Mouse (Mus musculus): ENCODE measurements at regions not wholly inside any gene's neighbourhood (a gene's known extent, or its start where the extent isn't known, plus 50 kb on each side); places are given as distances from the start of the nearest gene placed in this dataset.

GRCm38 (mm10) chr13:101918185-101918584 lies 150.2 kb upstream of the Pik3r1 start:
- H3K9me3 ChIP-seq (ENCODE audit: control insufficient read depth, low read length), result no peaks in the 10 kb centered on the region
- ATAC-seq (ENCODE audit: insufficient number of reproducible peaks, insufficient read depth, low FRiP score, low read depth), result no peak
- no peaks in the 10 kb centered on the region for H3K36me3 ChIP-seq (ENCODE audit: control insufficient read depth, insufficient read depth, low read length)
- peaks cover 16 to 29% of the 10 kb centered on the region in 2 experiments for H3K4me1 ChIP-seq (ENCODE audit: control insufficient read depth in 2 of 2, insufficient read depth in 2 of 2, low read length in 2 of 2)
- H3K4me2 ChIP-seq (ENCODE audit: low read length), result no peak overlapping the region
- no peak overlapping the region for H3K27ac ChIP-seq (replicated peaks in 1 of 2; ENCODE audit: control insufficient read depth in 1 of 2, insufficient read depth in 1 of 2, low read depth in 2 of 2, low read length in 2 of 2)
- H3K9ac ChIP-seq (ENCODE audit: low read length), result no peak overlapping the region
- WGBS, result 83% methylated on average over 3 of the region's 3 CpGs
- no peak overlapping the region for H3K4me3 ChIP-seq (ENCODE audit: control insufficient read depth in 1 of 2, insufficient read depth in 1 of 2, low read depth in 1 of 2, low read length in 2 of 2)
- H3K27me3 ChIP-seq (ENCODE audit: control insufficient read depth, insufficient read depth, low read length), result no peaks in the 10 kb centered on the region

GRCm38 (mm10) chr13:101919266-101919665 lies 151.2 kb upstream of the Pik3r1 start:
- WGBS, result 47% methylated on average over 5 of the region's 5 CpGs
- H3K9me3 ChIP-seq (ENCODE audit: control insufficient read depth, low read length), result no peaks in the 10 kb centered on the region
- no peaks in the 10 kb centered on the region for H3K27me3 ChIP-seq (ENCODE audit: control insufficient read depth, insufficient read depth, low read length)
- no peaks in the 10 kb centered on the region for H3K36me3 ChIP-seq (ENCODE audit: control insufficient read depth, insufficient read depth, low read length)
- no peak overlapping the region for H3K4me2 ChIP-seq (ENCODE audit: low read length)
- ATAC-seq (ENCODE audit: insufficient number of reproducible peaks, insufficient read depth, low FRiP score, low read depth), result no peak
- H3K9ac ChIP-seq (ENCODE audit: low read length), result no peak overlapping the region
- peaks cover 12 to 25% of the 10 kb centered on the region in 2 experiments for H3K4me1 ChIP-seq (ENCODE audit: control insufficient read depth in 2 of 2, insufficient read depth in 2 of 2, low read length in 2 of 2)
- no peak overlapping the region; a peak in 1 of 4 replicates for H3K27ac ChIP-seq (replicated peaks in 1 of 2; ENCODE audit: control insufficient read depth in 1 of 2, insufficient read depth in 1 of 2, low read depth in 2 of 2, low read length in 2 of 2)
- H3K4me3 ChIP-seq (ENCODE audit: control insufficient read depth in 1 of 2, insufficient read depth in 1 of 2, low read depth in 1 of 2, low read length in 2 of 2), result no peak overlapping the region

- WGBS, result 67% methylated on average over 3 of the region's 3 CpGs
- H3K4me2 ChIP-seq (ENCODE audit: low read length), result no peak overlapping the region
- H3K9me3 ChIP-seq (ENCODE audit: control insufficient read depth, low read length), result no peaks in the 10 kb centered on the region
- no peak overlapping the region for H3K9ac ChIP-seq (ENCODE audit: low read length)
- no peak overlapping the region for H3K27ac ChIP-seq (replicated peaks in 1 of 2; ENCODE audit: control insufficient read depth in 1 of 2, insufficient read depth in 1 of 2, low read depth in 2 of 2, low read length in 2 of 2)
- no peaks in the 10 kb centered on the region for H3K27me3 ChIP-seq (ENCODE audit: control insufficient read depth, insufficient read depth, low read length)
- H3K4me1 ChIP-seq (ENCODE audit: control insufficient read depth in 2 of 2, insufficient read depth in 2 of 2, low read length in 2 of 2), result peaks cover 7 to 14% of the 10 kb centered on the region in 2 experiments
- H3K4me3 ChIP-seq (ENCODE audit: control insufficient read depth in 1 of 2, insufficient read depth in 1 of 2, low read depth in 1 of 2, low read length in 2 of 2), result no peak overlapping the region
- ATAC-seq (ENCODE audit: insufficient number of reproducible peaks, insufficient read depth, low FRiP score, low read depth), result no peak
- no peaks in the 10 kb centered on the region for H3K36me3 ChIP-seq (ENCODE audit: control insufficient read depth, insufficient read depth, low read length)
Measured at GRCm38 (mm10) chr13:101920384-101920783, 152.4 kb upstream of the Pik3r1 start.

- no peaks in the 10 kb centered on the region for H3K9me3 ChIP-seq (ENCODE audit: control insufficient read depth, low read length)
- WGBS, result 90% methylated on average over 2 of the region's 2 CpGs
- peaks cover 0 to 4% of the 10 kb centered on the region in 2 experiments; a peak in 1 of 4 replicates for H3K4me1 ChIP-seq (ENCODE audit: control insufficient read depth in 2 of 2, insufficient read depth in 2 of 2, low read length in 2 of 2)
- H3K9ac ChIP-seq (ENCODE audit: low read length), result no peak overlapping the region
- no peak overlapping the region for H3K27ac ChIP-seq (replicated peaks in 1 of 2; ENCODE audit: control insufficient read depth in 1 of 2, insufficient read depth in 1 of 2, low read depth in 2 of 2, low read length in 2 of 2)
- H3K36me3 ChIP-seq (ENCODE audit: control insufficient read depth, insufficient read depth, low read length), result no peaks in the 10 kb centered on the region
- no peak overlapping the region for H3K4me2 ChIP-seq (ENCODE audit: low read length)
- no peak overlapping the region for H3K4me3 ChIP-seq (ENCODE audit: control insufficient read depth in 1 of 2, insufficient read depth in 1 of 2, low read depth in 1 of 2, low read length in 2 of 2)
- H3K27me3 ChIP-seq (ENCODE audit: control insufficient read depth, insufficient read depth, low read length), result no peaks in the 10 kb centered on the region
- no peak for ATAC-seq (ENCODE audit: insufficient number of reproducible peaks, insufficient read depth, low FRiP score, low read depth)
Measured at GRCm38 (mm10) chr13:101924637-101925036, 156.6 kb upstream of the Pik3r1 start.

GRCm38 (mm10) chr13:101931264-101931663 lies 163.2 kb upstream of the Pik3r1 start:
- Histone ChIP-seq H3K4me2 (ENCODE audit: low read length) (no peak overlapping the region), H3K9me3 (ENCODE audit: control insufficient read depth, low read length) (no peaks in the 10 kb centered on the region), H3K4me1 (ENCODE audit: control insufficient read depth in 2 of 2, insufficient read depth in 2 of 2, low read length in 2 of 2) (peaks cover 0 to 2% of the 10 kb centered on the region in 2 experiments; a peak in 2 of 4 replicates), H3K36me3 (ENCODE audit: control insufficient read depth, insufficient read depth, low read length) (no peaks in the 10 kb centered on the region), H3K27ac (replicated peaks in 1 of 2; ENCODE audit: control insufficient read depth in 1 of 2, insufficient read depth in 1 of 2, low read depth in 2 of 2, low read length in 2 of 2) (no peak overlapping the region), H3K9ac (ENCODE audit: low read length) (no peak overlapping the region), H3K4me3 (ENCODE audit: control insufficient read depth in 1 of 2, insufficient read depth in 1 of 2, low read depth in 1 of 2, low read length in 2 of 2) (no peak overlapping the region), H3K27me3 (ENCODE audit: control insufficient read depth, insufficient read depth, low read length) (no peaks in the 10 kb centered on the region)
- 88% methylated on average over 4 of the region's 4 CpGs for WGBS
- ATAC-seq (ENCODE audit: insufficient number of reproducible peaks, insufficient read depth, low FRiP score, low read depth), result no peak

- no peak overlapping the region for H3K9ac ChIP-seq (ENCODE audit: low read length)
- no peak overlapping the region for H3K4me2 ChIP-seq (ENCODE audit: low read length)
- H3K27ac ChIP-seq (replicated peaks in 1 of 2; ENCODE audit: control insufficient read depth in 1 of 2, insufficient read depth in 1 of 2, low read depth in 2 of 2, low read length in 2 of 2), result no peak overlapping the region
- H3K9me3 ChIP-seq (ENCODE audit: control insufficient read depth, low read length), result no peaks in the 10 kb centered on the region
- H3K27me3 ChIP-seq (ENCODE audit: control insufficient read depth, insufficient read depth, low read length), result no peaks in the 10 kb centered on the region
- 42% methylated on average over 1 of the region's 1 CpGs for WGBS
- peaks cover 0 to 2% of the 10 kb centered on the region in 2 experiments; a peak in 2 of 4 replicates for H3K4me1 ChIP-seq (ENCODE audit: control insufficient read depth in 2 of 2, insufficient read depth in 2 of 2, low read length in 2 of 2)
- no peaks in the 10 kb centered on the region for H3K36me3 ChIP-seq (ENCODE audit: control insufficient read depth, insufficient read depth, low read length)
- ATAC-seq (ENCODE audit: insufficient number of reproducible peaks, insufficient read depth, low FRiP score, low read depth), result no peak
- no peak overlapping the region for H3K4me3 ChIP-seq (ENCODE audit: control insufficient read depth in 1 of 2, insufficient read depth in 1 of 2, low read depth in 1 of 2, low read length in 2 of 2)
Measured at GRCm38 (mm10) chr13:101931882-101932281, 163.9 kb upstream of the Pik3r1 start.

- H3K27ac ChIP-seq (replicated peaks in 1 of 2; ENCODE audit: control insufficient read depth in 1 of 2, insufficient read depth in 1 of 2, low read depth in 2 of 2, low read length in 2 of 2), result no peak overlapping the region
- no peak overlapping the region for H3K9ac ChIP-seq (ENCODE audit: low read length)
- no peaks in the 10 kb centered on the region for H3K27me3 ChIP-seq (ENCODE audit: control insufficient read depth, insufficient read depth, low read length)
- H3K4me2 ChIP-seq (ENCODE audit: low read length), result no peak overlapping the region
- no peak for ATAC-seq (ENCODE audit: insufficient number of reproducible peaks, insufficient read depth, low FRiP score, low read depth)
- H3K4me3 ChIP-seq (ENCODE audit: control insufficient read depth in 1 of 2, insufficient read depth in 1 of 2, low read depth in 1 of 2, low read length in 2 of 2), result no peak overlapping the region
- H3K36me3 ChIP-seq (ENCODE audit: control insufficient read depth, insufficient read depth, low read length), result no peaks in the 10 kb centered on the region
- peaks cover 7% of the 10 kb centered on the region; the same call in 1 of the 2 replicates for H3K9me3 ChIP-seq (ENCODE audit: control insufficient read depth, low read length)
- peaks cover 4 to 7% of the 10 kb centered on the region in 2 experiments; a peak in 2 of 4 replicates for H3K4me1 ChIP-seq (ENCODE audit: control insufficient read depth in 2 of 2, insufficient read depth in 2 of 2, low read length in 2 of 2)
- WGBS, result 38% methylated on average over 4 of the region's 4 CpGs
Measured at GRCm38 (mm10) chr13:101935843-101936242, 167.8 kb upstream of the Pik3r1 start.

- Histone ChIP-seq H3K9ac (ENCODE audit: low read length) (no peak overlapping the region), H3K4me1 (ENCODE audit: control insufficient read depth in 2 of 2, insufficient read depth in 2 of 2, low read length in 2 of 2) (no peaks in the 10 kb centered on the region), H3K4me3 (ENCODE audit: control insufficient read depth in 1 of 2, insufficient read depth in 1 of 2, low read depth in 1 of 2, low read length in 2 of 2) (no peak overlapping the region), H3K4me2 (ENCODE audit: low read length) (no peak overlapping the region), H3K27ac (replicated peaks in 1 of 2; ENCODE audit: control insufficient read depth in 1 of 2, insufficient read depth in 1 of 2, low read depth in 2 of 2, low read length in 2 of 2) (no peak overlapping the region), H3K27me3 (ENCODE audit: control insufficient read depth, insufficient read depth, low read length) (no peaks in the 10 kb centered on the region), H3K36me3 (ENCODE audit: control insufficient read depth, insufficient read depth, low read length) (no peaks in the 10 kb centered on the region), H3K9me3 (ENCODE audit: control insufficient read depth, low read length) (no peaks in the 10 kb centered on the region)
- ATAC-seq (ENCODE audit: insufficient number of reproducible peaks, insufficient read depth, low FRiP score, low read depth), result no peak
- WGBS, result 76% methylated on average over 3 of the region's 3 CpGs
Measured at GRCm38 (mm10) chr13:101954521-101954920, 186.5 kb upstream of the Pik3r1 start.
